Mouse (Mus musculus): Measurements from ENCODE around the gene Mtln.

Gene Mtln

DNA sequence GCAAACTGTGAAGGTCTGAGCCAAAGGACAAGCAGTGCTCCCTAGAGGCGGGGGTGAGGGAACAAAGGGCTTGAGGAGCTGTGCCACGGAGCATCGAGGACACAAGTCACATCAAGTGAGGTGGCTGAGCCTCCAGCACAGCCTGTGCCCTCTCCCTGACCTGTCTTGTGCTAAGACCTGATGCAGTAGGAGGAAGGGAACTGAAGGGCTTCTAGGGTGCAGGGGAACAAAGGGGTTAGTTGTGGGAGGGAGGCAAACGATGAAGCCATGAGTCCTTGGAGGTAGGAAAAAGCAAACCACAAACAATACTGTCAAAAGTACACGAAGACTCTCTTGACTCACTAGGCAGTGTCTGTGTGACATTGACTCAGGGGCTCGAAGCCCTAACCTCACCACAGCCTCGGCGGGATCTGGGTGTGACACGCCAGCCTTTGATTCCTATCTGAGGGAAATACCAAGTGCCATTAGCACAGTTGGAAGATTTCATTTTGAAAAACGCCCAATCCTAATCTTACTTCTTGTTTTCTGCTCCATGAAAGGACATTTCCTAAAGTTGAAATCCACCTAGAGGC is 31.8 kb downstream of the Mtln start:
- H3K9me3 ChIP-seq (ENCODE audit: low read length), result no peaks in the 10 kb centered on the region
- peaks cover 14% of the 10 kb centered on the region for H3K4me1 ChIP-seq (replicated peaks; ENCODE audit: low read depth, low read length)
- no peaks in the 10 kb centered on the region for H3K36me3 ChIP-seq (ENCODE audit: insufficient read depth, low read length)
- H3K27me3 ChIP-seq (ENCODE audit: insufficient read depth, low read length), result peaks cover 11% of the 10 kb centered on the region; the same call in 1 of the 2 replicates
- no peak overlapping the region for H3K4me3 ChIP-seq (replicated peaks; ENCODE audit: low read length)
- TF ChIP-seq CTCF (conservative IDR thresholded peaks at IDR 0.05; ENCODE audit: low read length) (no peak), NANOG (IDR thresholded peaks at IDR 0.05; ENCODE audit: borderline replicate concordance, low read length) (no peak), POU5F1 (IDR thresholded peaks at IDR 0.05; ENCODE audit: borderline replicate concordance, low read length) (no peak)

DNA sequence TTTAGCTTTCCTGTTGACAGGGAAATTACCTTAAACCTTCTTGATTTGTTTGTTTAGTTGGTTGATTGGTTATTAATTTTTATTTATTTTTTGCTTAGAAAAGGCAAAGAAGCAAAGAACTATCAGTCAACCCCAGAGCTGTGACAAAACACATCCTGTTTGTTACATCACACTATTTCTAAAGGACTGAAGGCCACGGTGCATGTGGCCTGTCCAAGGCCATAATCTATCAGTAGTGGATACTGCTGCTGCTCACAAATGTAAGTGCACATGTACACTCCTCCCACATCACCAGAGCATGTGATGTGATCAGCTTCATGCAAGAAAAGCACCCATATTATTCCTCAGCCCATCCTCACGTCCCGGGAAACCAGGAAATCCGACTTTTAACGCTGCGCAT is 32.3 kb downstream of the Mtln start:
- H3K27me3 ChIP-seq (ENCODE audit: insufficient read depth, low read length), result peaks cover 11% of the 10 kb centered on the region; the same call in 1 of the 2 replicates
- H3K9me3 ChIP-seq (ENCODE audit: low read length), result no peaks in the 10 kb centered on the region
- peaks cover 14% of the 10 kb centered on the region for H3K4me1 ChIP-seq (replicated peaks; ENCODE audit: low read depth, low read length)
- TF ChIP-seq POU5F1 (IDR thresholded peaks at IDR 0.05; ENCODE audit: borderline replicate concordance, low read length), result no peak
- no peak for TF ChIP-seq CTCF (conservative IDR thresholded peaks at IDR 0.05; ENCODE audit: low read length)
- TF ChIP-seq NANOG (IDR thresholded peaks at IDR 0.05; ENCODE audit: borderline replicate concordance, low read length), result no peak
- no peak overlapping the region for H3K4me3 ChIP-seq (replicated peaks; ENCODE audit: low read length)
- no peaks in the 10 kb centered on the region for H3K36me3 ChIP-seq (ENCODE audit: insufficient read depth, low read length)

DNA sequence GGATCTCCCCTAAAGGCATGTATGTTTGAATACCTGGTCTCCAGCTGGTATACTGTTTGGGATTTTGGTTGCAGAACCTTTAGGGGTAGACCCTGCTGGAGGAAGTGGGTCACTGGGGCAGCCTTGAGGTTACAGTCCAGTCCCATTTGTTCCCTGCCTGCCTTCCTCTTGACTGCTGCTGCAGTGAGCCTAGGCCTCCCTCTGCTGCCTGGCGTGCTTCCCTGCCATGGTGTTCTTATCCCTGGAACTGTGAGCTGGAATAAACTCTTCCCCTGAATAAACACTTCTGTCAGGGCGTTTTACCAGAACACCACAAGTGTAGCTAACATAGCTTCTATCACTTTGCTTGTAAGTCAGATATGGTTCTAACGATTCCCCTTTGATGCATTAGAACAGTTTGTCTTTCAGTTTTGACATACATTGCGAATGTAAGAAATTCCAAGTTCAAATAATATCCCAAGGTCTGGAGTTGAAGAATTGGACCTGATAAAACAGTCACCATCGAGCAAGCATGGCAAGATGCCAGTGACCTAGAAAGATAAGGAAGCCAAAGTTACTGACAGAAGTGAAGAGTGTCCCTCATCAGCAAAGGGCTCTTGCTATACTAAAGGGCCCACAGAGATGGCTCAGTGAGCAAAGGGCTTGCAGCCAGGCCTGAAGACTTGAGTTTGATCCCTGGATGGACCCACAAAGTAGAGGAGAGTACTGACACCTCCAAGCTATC is 33.0 kb downstream of the Mtln start:
- TF ChIP-seq NANOG (IDR thresholded peaks at IDR 0.05; ENCODE audit: borderline replicate concordance, low read length), result no peak
- TF ChIP-seq CTCF (conservative IDR thresholded peaks at IDR 0.05; ENCODE audit: low read length), result no peak
- TF ChIP-seq POU5F1 (IDR thresholded peaks at IDR 0.05; ENCODE audit: borderline replicate concordance, low read length), result no peak
- Histone ChIP-seq H3K36me3 (ENCODE audit: insufficient read depth, low read length) (no peaks in the 10 kb centered on the region), H3K4me1 (replicated peaks; ENCODE audit: low read depth, low read length) (peaks cover 14% of the 10 kb centered on the region), H3K27me3 (ENCODE audit: insufficient read depth, low read length) (peaks cover 11% of the 10 kb centered on the region; the same call in 1 of the 2 replicates), H3K4me3 (replicated peaks; ENCODE audit: low read length) (no peak overlapping the region), H3K9me3 (ENCODE audit: low read length) (no peaks in the 10 kb centered on the region)

DNA sequence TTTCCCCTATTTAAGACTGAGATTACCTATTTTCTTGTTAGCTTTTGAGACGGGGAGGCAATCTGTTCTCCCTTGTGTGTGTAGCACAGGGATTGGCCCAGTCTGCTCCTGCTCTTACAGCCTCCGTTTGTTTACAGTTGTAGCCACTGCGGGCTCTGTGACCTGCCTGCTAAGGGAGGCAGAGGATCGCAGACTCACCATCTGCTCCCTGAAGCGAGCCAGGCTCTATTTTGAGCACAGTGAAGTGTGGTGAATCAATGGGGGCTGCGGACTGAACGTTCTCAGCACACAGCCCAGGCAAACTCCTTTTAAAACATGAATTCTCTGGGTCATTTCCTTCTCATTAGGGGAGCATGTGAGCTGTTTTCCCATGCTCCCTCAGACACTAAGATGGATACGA is 35.1 kb downstream of the Mtln start:
- Histone ChIP-seq H3K36me3 (ENCODE audit: insufficient read depth, low read length) (no peaks in the 10 kb centered on the region), H3K4me3 (replicated peaks; ENCODE audit: low read length) (no peak overlapping the region), H3K4me1 (replicated peaks; ENCODE audit: low read depth, low read length) (peaks cover 14% of the 10 kb centered on the region), H3K9me3 (ENCODE audit: low read length) (no peaks in the 10 kb centered on the region), H3K27me3 (ENCODE audit: insufficient read depth, low read length) (peaks cover 11% of the 10 kb centered on the region; the same call in 1 of the 2 replicates)
- TF ChIP-seq CTCF (conservative IDR thresholded peaks at IDR 0.05; ENCODE audit: low read length), result no peak
- no peak for TF ChIP-seq POU5F1 (IDR thresholded peaks at IDR 0.05; ENCODE audit: borderline replicate concordance, low read length)
- no peak for TF ChIP-seq NANOG (IDR thresholded peaks at IDR 0.05; ENCODE audit: borderline replicate concordance, low read length)

DNA sequence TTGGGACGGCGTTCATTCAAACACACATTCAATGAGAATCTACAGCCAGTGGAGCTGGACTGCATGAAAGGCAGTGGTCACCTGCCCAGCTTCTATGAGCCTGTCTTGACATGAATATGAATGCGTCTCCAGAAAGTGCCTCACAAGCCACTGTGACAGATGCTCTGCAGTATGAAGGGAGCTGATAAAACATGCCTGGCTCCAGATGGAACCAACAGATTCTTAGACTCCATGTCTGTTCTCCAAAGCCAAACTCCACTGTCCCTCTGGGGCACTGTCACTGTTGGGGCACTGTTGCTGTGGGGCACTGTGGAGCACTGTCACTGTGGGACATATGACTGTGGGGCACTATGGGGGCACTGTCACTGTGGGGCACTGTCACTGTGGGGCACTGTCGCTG is 38.2 kb downstream of the Mtln start:
- H3K4me1 ChIP-seq (replicated peaks; ENCODE audit: low read depth, low read length), result peaks cover 8% of the 10 kb centered on the region; the same call in 1 of the 2 replicates
- H3K36me3 ChIP-seq (ENCODE audit: insufficient read depth, low read length), result no peaks in the 10 kb centered on the region
- TF ChIP-seq CTCF (conservative IDR thresholded peaks at IDR 0.05; ENCODE audit: low read length) (no peak), NANOG (IDR thresholded peaks at IDR 0.05; ENCODE audit: borderline replicate concordance, low read length) (no peak), POU5F1 (IDR thresholded peaks at IDR 0.05; ENCODE audit: borderline replicate concordance, low read length) (no peak)
- no peak overlapping the region for H3K4me3 ChIP-seq (replicated peaks; ENCODE audit: low read length)
- peaks cover 8% of the 10 kb centered on the region; the same call in 1 of the 2 replicates for H3K27me3 ChIP-seq (ENCODE audit: insufficient read depth, low read length)
- no peaks in the 10 kb centered on the region for H3K9me3 ChIP-seq (ENCODE audit: low read length)

DNA sequence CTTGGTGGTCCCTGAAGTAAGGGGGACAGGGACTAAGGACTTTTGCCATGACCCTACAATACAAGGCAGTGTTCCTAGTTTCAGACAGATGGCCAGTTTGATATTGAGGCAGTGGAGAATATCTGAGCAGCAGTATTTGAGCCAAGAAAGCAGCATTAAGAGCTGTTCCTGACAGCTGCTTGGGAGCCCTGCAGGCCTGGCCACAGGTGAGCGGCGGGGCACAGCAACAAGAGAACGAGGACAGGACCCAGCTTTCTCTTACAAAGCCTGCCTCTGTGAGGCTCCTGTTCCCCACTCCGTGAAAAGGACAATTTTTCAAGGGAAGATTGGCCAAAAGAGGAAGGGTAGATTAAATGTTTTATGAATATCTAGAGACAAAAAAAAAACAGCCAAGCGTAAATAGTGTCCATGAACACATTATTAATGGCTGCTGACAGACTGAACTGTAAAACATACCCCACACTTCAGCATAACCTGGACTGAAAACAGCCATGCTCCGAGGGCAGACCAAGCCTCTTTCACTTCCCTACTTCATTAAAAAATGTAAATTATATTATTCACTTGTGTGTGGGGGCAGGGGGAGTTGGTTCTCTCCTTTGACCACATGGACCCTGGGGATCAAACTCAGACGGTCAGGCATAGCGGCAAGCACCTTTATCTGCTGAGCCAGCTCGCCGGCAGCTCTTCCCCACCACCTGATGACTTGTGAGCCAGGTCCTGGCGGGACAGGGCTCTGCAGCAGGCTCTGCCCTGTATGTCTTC is 40.3 kb downstream of the Mtln start:
- Histone ChIP-seq H3K9me3 (ENCODE audit: low read length) (no peaks in the 10 kb centered on the region), H3K36me3 (ENCODE audit: insufficient read depth, low read length) (no peaks in the 10 kb centered on the region), H3K4me1 (replicated peaks; ENCODE audit: low read depth, low read length) (peaks cover 16% of the 10 kb centered on the region), H3K4me3 (replicated peaks; ENCODE audit: low read length) (no peak overlapping the region), H3K27me3 (ENCODE audit: insufficient read depth, low read length) (0 out of 2 replicates have a peak, but pooled peaks cover 4% of the 10 kb centered on the region)
- TF ChIP-seq CTCF (conservative IDR thresholded peaks at IDR 0.05; ENCODE audit: low read length), result no peak

DNA sequence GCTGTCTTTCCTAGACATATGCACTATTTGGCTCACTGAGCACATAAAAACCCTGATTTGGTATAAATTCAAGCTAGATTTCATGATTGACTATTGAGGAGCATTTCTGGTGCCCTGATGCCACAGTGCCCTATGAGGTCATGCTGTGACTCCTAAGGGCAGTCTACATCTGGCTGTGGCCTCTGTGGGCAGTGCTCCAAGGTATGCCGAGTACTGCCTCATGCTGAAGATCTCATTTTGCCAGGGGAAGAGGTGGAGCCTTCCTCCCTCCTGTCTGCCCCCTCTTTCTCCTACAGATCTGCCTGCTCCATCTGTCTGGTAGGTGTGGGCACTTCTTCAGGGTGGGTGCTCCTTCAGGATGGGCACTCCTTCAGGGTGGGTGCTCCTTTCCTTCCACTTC is 42.9 kb downstream of the Mtln start:
- no peak overlapping the region for H3K4me3 ChIP-seq (replicated peaks; ENCODE audit: low read length)

DNA sequence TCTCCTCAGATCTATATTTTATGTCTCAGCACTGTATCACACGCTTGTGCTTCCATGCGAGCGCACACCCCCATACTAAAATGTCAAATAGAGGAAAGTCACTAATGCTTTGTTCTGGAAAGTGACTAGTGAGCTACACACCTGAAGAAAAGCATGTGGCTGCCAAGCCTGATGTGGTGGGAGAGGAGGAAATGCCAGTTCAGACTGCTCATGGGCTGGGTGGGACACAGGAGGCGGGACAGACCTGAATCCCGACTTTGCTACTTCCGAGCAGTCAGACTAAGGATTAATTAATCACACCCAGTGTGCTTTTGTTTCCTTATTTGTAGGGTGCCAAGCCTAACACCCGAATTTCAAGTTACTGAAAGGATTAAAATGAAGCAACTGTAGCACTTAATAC is 44.0 kb downstream of the Mtln start:
- no peaks in the 10 kb centered on the region for H3K36me3 ChIP-seq (ENCODE audit: insufficient read depth, low read length)
- H3K27me3 ChIP-seq (ENCODE audit: insufficient read depth, low read length), result 0 out of 2 replicates have a peak, but pooled peaks cover 4% of the 10 kb centered on the region
- H3K4me1 ChIP-seq (replicated peaks; ENCODE audit: low read depth, low read length), result peaks cover 22% of the 10 kb centered on the region
- no peaks in the 10 kb centered on the region for H3K9me3 ChIP-seq (ENCODE audit: low read length)
- H3K4me3 ChIP-seq (replicated peaks; ENCODE audit: low read length), result no peak overlapping the region
- no peak for TF ChIP-seq NANOG (IDR thresholded peaks at IDR 0.05; ENCODE audit: borderline replicate concordance, low read length)
- no peak for TF ChIP-seq POU5F1 (IDR thresholded peaks at IDR 0.05; ENCODE audit: borderline replicate concordance, low read length)
- no peak for TF ChIP-seq CTCF (conservative IDR thresholded peaks at IDR 0.05; ENCODE audit: low read length)

More for the DNA sequence above, 42.9 kb downstream of the Mtln start:
- TF ChIP-seq POU5F1 (IDR thresholded peaks at IDR 0.05; ENCODE audit: borderline replicate concordance, low read length) (no peak), CTCF (conservative IDR thresholded peaks at IDR 0.05; ENCODE audit: low read length) (no peak), NANOG (IDR thresholded peaks at IDR 0.05; ENCODE audit: borderline replicate concordance, low read length) (no peak)
- Histone ChIP-seq H3K4me1 (replicated peaks; ENCODE audit: low read depth, low read length) (peaks cover 19% of the 10 kb centered on the region), H3K36me3 (ENCODE audit: insufficient read depth, low read length) (no peaks in the 10 kb centered on the region), H3K27me3 (ENCODE audit: insufficient read depth, low read length) (0 out of 2 replicates have a peak, but pooled peaks cover 4% of the 10 kb centered on the region), H3K9me3 (ENCODE audit: low read length) (no peaks in the 10 kb centered on the region)

Data from E14TG2a.4 (cell line).